12 mouse cellular contexts compared by ENCODE assay signal in genomic region chr11:114687574-114688188, GRCm38 (mm10). TPM values are rescaled to one million over a fixed set of nuclear protein-coding genes. Genes with fewer than 3 reads are reported as not detected.
DNase-seq lines count a peak whose midpoint lies in the region; ATAC-seq and TF ChIP-seq lines count a peak whose summit lies in the region.
"Had no signal": no experiment of that assay in that cellular context is flagged by ENCODE, and none has a peak within 500 bp of the region (broad histone marks: within the 10 kb centered on the region; RNA-seq: fewer than 3 reads in every experiment).

No protein-coding gene starts in this region.

- H3K27me3 ChIP-seq in hindbrain, embryonic 11.5 days (ENCODE audit: control insufficient read depth, insufficient read depth, low read length): no peaks in the 10 kb centered on the region
- H3K27me3 ChIP-seq in hindbrain, embryonic 14.5 days (ENCODE audit: control insufficient read depth, insufficient read depth, low read length): no peaks in the 10 kb centered on the region
- H3K27me3 ChIP-seq in neural tube, embryonic 13.5 days: no peaks in the 10 kb centered on the region
- H3K27me3 ChIP-seq in neural tube, embryonic 15.5 days (replicated peaks): no peaks in the 10 kb centered on the region
- H3K27me3 ChIP-seq in stomach, postnatal 0 days (ENCODE audit: control insufficient read depth, insufficient read depth, low read length): no peaks in the 10 kb centered on the region
- H3K27me3 ChIP-seq: heart, embryonic 12.5 days; neural tube, embryonic 12.5 days had no signal

- TF ChIP-seq POLR2A in embryonic fibroblast, embryonic 13.5 days (IDR thresholded peaks at IDR 0.05; ENCODE audit: low read depth, low read length): no peak

- WGBS in hindbrain, embryonic 11.5 days: 45% methylated on average over 9 of the region's 10 CpGs
- 54% methylated on average over 10 of the region's 10 CpGs for WGBS in hindbrain, embryonic 14.5 days
- 56% methylated on average over 9 of the region's 10 CpGs for WGBS in neural tube, embryonic 13.5 days
- WGBS in neural tube, embryonic 15.5 days: 52% methylated on average over 9 of the region's 10 CpGs
- 22% methylated on average over 9 of the region's 10 CpGs for WGBS in stomach, postnatal 0 days

- no peak for TF ChIP-seq CTCF in embryonic fibroblast, embryonic 13.5 days (IDR thresholded peaks at IDR 0.05; ENCODE audit: borderline replicate concordance, insufficient read depth, low read length)
- no peak for TF ChIP-seq CTCF in stomach, postnatal 0 days (IDR thresholded peaks at IDR 0.05; ENCODE audit: low read depth)

- H3K4me1 ChIP-seq in hindbrain, embryonic 11.5 days (replicated peaks; ENCODE audit: control insufficient read depth, insufficient read depth, low read length): 0 out of 2 replicates have a peak, but pooled peaks cover 2% of the 10 kb centered on the region
- no peaks in the 10 kb centered on the region for H3K4me1 ChIP-seq in hindbrain, embryonic 14.5 days (replicated peaks; ENCODE audit: control insufficient read depth, insufficient read depth, low read length)
- peaks cover 28% of the 10 kb centered on the region for H3K4me1 ChIP-seq in neural tube, embryonic 13.5 days (replicated peaks)
- 0 out of 2 replicates have a peak, but pooled peaks cover 2% of the 10 kb centered on the region for H3K4me1 ChIP-seq in neural tube, embryonic 15.5 days
- H3K4me1 ChIP-seq in embryonic fibroblast, embryonic 13.5 days (ENCODE audit: control insufficient read depth, insufficient read depth, low read length): peaks cover 11% of the 10 kb centered on the region
- H3K4me1 ChIP-seq in stomach, postnatal 0 days (replicated peaks; ENCODE audit: control insufficient read depth, insufficient read depth): no peaks in the 10 kb centered on the region

- no peaks in the 10 kb centered on the region for H3K36me3 ChIP-seq in hindbrain, embryonic 11.5 days (ENCODE audit: control insufficient read depth, insufficient read depth, low read length)
- no peaks in the 10 kb centered on the region for H3K36me3 ChIP-seq in hindbrain, embryonic 14.5 days (replicated peaks; ENCODE audit: control insufficient read depth, insufficient read depth)
- 0 out of 2 replicates have a peak, but pooled peaks cover 6% of the 10 kb centered on the region for H3K36me3 ChIP-seq in neural tube, embryonic 13.5 days
- no peaks in the 10 kb centered on the region for H3K36me3 ChIP-seq in neural tube, embryonic 15.5 days
- H3K36me3 ChIP-seq in stomach, postnatal 0 days (ENCODE audit: control insufficient read depth, insufficient read depth, low read length): no peaks in the 10 kb centered on the region
- H3K36me3 ChIP-seq: heart, embryonic 12.5 days; neural tube, embryonic 12.5 days had no signal

- H3K9ac ChIP-seq in hindbrain, embryonic 11.5 days (ENCODE audit: low read depth, low read length): no peak overlapping the region
- no peak overlapping the region for H3K9ac ChIP-seq in hindbrain, embryonic 14.5 days
- no peak overlapping the region for H3K9ac ChIP-seq in neural tube, embryonic 13.5 days
- H3K9ac ChIP-seq in neural tube, embryonic 15.5 days (replicated peaks): no peak overlapping the region
- H3K9ac ChIP-seq in stomach, postnatal 0 days (ENCODE audit: low read length): no peak overlapping the region
- H3K9ac ChIP-seq: forebrain, postnatal 0 days; heart, embryonic 12.5 days; neural tube, embryonic 12.5 days had no signal

- no peak overlapping the region for H3K4me3 ChIP-seq in hindbrain, embryonic 11.5 days (ENCODE audit: low read depth, low read length)
- no peak overlapping the region for H3K4me3 ChIP-seq in hindbrain, embryonic 14.5 days (replicated peaks; ENCODE audit: low read length)
- H3K4me3 ChIP-seq in neural tube, embryonic 13.5 days: no peak overlapping the region
- H3K4me3 ChIP-seq in neural tube, embryonic 15.5 days (replicated peaks): no peak overlapping the region
- no peak overlapping the region for H3K4me3 ChIP-seq in embryonic fibroblast, embryonic 13.5 days (ENCODE audit: insufficient read depth, low read length)
- no peak overlapping the region for H3K4me3 ChIP-seq in stomach, postnatal 0 days (ENCODE audit: low read depth, low read length)
- H3K4me3 ChIP-seq: heart, embryonic 12.5 days; neural tube, embryonic 12.5 days had no signal

- no peak for DNase-seq in hindbrain, embryonic 11.5 days (ENCODE audit: low spot score)
- no peak for DNase-seq in hindbrain, embryonic 14.5 days (ENCODE audit: low spot score)
- no peak for DNase-seq in stomach, postnatal 0 days (ENCODE audit: low spot score)
- DNase-seq in gastrocnemius, postnatal 10 days: no peak
- DNase-seq: forebrain, postnatal 0 days; layer of hippocampus, adult 9-11 months; lung, postnatal 10 days had no signal

- no peak for TF ChIP-seq EP300 in stomach, postnatal 0 days (optimal IDR thresholded peaks at IDR 0.05)

- no peak overlapping the region; the same call in 1 of the 2 replicates for H3K27ac ChIP-seq in hindbrain, embryonic 11.5 days (ENCODE audit: low read depth, low read length)
- H3K27ac ChIP-seq in hindbrain, embryonic 14.5 days: no peak overlapping the region
- H3K27ac ChIP-seq in neural tube, embryonic 13.5 days (replicated peaks): peak overlapping the region; percentile 49; the same call in 1 of the 2 replicates
- H3K27ac ChIP-seq in neural tube, embryonic 15.5 days (replicated peaks): no peak overlapping the region
- peak overlapping the region; percentile 16; the same call in 1 of the 2 replicates for H3K27ac ChIP-seq in embryonic fibroblast, embryonic 13.5 days (ENCODE audit: insufficient read depth, low read length)
- H3K27ac ChIP-seq in stomach, postnatal 0 days (replicated peaks): no peak overlapping the region
- H3K27ac ChIP-seq: neural tube, embryonic 12.5 days had no signal

- no peak overlapping the region for H3K4me2 ChIP-seq in hindbrain, embryonic 11.5 days (replicated peaks; ENCODE audit: low read depth, low read length)
- H3K4me2 ChIP-seq in hindbrain, embryonic 14.5 days (replicated peaks): no peak overlapping the region
- no peak overlapping the region for H3K4me2 ChIP-seq in neural tube, embryonic 13.5 days
- H3K4me2 ChIP-seq in neural tube, embryonic 15.5 days: no peak overlapping the region
- H3K4me2 ChIP-seq in stomach, postnatal 0 days (replicated peaks; ENCODE audit: low read depth): no peak overlapping the region
- H3K4me2 ChIP-seq: heart, embryonic 12.5 days; neural tube, embryonic 12.5 days had no signal

- no peaks in the 10 kb centered on the region for H3K9me3 ChIP-seq in hindbrain, embryonic 11.5 days (ENCODE audit: control insufficient read depth, low read length)
- no peaks in the 10 kb centered on the region for H3K9me3 ChIP-seq in hindbrain, embryonic 14.5 days (ENCODE audit: control insufficient read depth, low read length)
- no peaks in the 10 kb centered on the region for H3K9me3 ChIP-seq in neural tube, embryonic 13.5 days
- H3K9me3 ChIP-seq in neural tube, embryonic 15.5 days (replicated peaks): no peaks in the 10 kb centered on the region
- no peaks in the 10 kb centered on the region for H3K9me3 ChIP-seq in stomach, postnatal 0 days (ENCODE audit: control insufficient read depth, low read length)
- H3K9me3 ChIP-seq: heart, embryonic 12.5 days; neural tube, embryonic 12.5 days had no signal

- ATAC-seq in hindbrain, embryonic 11.5 days (ENCODE audit: low FRiP score): peak; percentile 40; the same call in 1 of the 2 replicates
- ATAC-seq in hindbrain, embryonic 14.5 days (ENCODE audit: low FRiP score): no peak
- 0 out of 2 replicates have a peak, but pooled peaks have one; percentile 34 for ATAC-seq in neural tube, embryonic 13.5 days (ENCODE audit: low read depth)
- no peak for ATAC-seq in neural tube, embryonic 15.5 days (ENCODE audit: low FRiP score)
- ATAC-seq in stomach, postnatal 0 days (ENCODE audit: low FRiP score, low TSS enrichment): peak; percentile 34; the same call in 1 of the 2 replicates
- ATAC-seq: forebrain, postnatal 0 days had no signal

RNA-seq across cellular contexts. Expression of gene Ttyh2, which starts 12.4 kb away (rescaled TPM):
- polyA plus RNA-seq in hindbrain, embryonic 11.5 days (2014; fragmentation: Nextera tagmentation; extraction: Ambion mirVana): 15.3 and 16.0 TPM in 2 replicates
- polyA plus RNA-seq in hindbrain, embryonic 14.5 days (2014; fragmentation: Nextera tagmentation; extraction: Ambion mirVana): 32.0 and 35.1 TPM in 2 replicates
- 38.8 and 39.1 TPM in 2 replicates for polyA plus RNA-seq in neural tube, embryonic 13.5 days (2015; fragmentation: Nextera tagmentation; extraction: Ambion mirVana)
- 30.0 and 31.0 TPM in 2 replicates for polyA plus RNA-seq in neural tube, embryonic 15.5 days (2015; fragmentation: Nextera tagmentation; extraction: Ambion mirVana)
- polyA plus RNA-seq in embryonic fibroblast, embryonic 13.5 days (2011; ENCODE audit: insufficient read length, low read depth, missing spikeins): 26.9 and 28.0 TPM in 2 replicates
- polyA plus RNA-seq in stomach, postnatal 0 days (2015; fragmentation: Nextera tagmentation; extraction: Ambion mirVana): 12.5 and 14.7 TPM in 2 replicates
- total RNA-seq in gastrocnemius, postnatal 10 days (2021): 10 to 100 TPM; 74.5 to 75.9 TPM

RNA-seq across cellular contexts. Expression of gene Rpl38, which starts 19.4 kb away (rescaled TPM):
- polyA plus RNA-seq in hindbrain, embryonic 11.5 days (2014; fragmentation: Nextera tagmentation; extraction: Ambion mirVana): 833 and 865 TPM in 2 replicates
- polyA plus RNA-seq in hindbrain, embryonic 14.5 days (2014; fragmentation: Nextera tagmentation; extraction: Ambion mirVana): 694 and 869 TPM in 2 replicates
- polyA plus RNA-seq in neural tube, embryonic 13.5 days (2015; fragmentation: Nextera tagmentation; extraction: Ambion mirVana): 821 and 850 TPM in 2 replicates
- 804 and 844 TPM in 2 replicates for polyA plus RNA-seq in neural tube, embryonic 15.5 days (2015; fragmentation: Nextera tagmentation; extraction: Ambion mirVana)
- 1,513 and 1,676 TPM in 2 replicates for polyA plus RNA-seq in embryonic fibroblast, embryonic 13.5 days (2011; ENCODE audit: insufficient read length, low read depth, missing spikeins)
- polyA plus RNA-seq in stomach, postnatal 0 days (2015; fragmentation: Nextera tagmentation; extraction: Ambion mirVana): 1,058 and 1,265 TPM in 2 replicates
- 1,000 to 10,000 TPM in 1 of 2 experiments, 100 to 1,000 TPM in 1; 978 to 1,057 TPM for total RNA-seq in gastrocnemius, postnatal 10 days (2021)

RNA-seq across cellular contexts. Expression of gene Dnaic2, which starts 39.5 kb away (rescaled TPM):
- polyA plus RNA-seq in hindbrain, embryonic 11.5 days (2014; fragmentation: Nextera tagmentation; extraction: Ambion mirVana): 4.6 and 4.8 TPM in 2 replicates
- 1.9 and 2.5 TPM in 2 replicates for polyA plus RNA-seq in hindbrain, embryonic 14.5 days (2014; fragmentation: Nextera tagmentation; extraction: Ambion mirVana)
- 2.9 TPM in 2 replicates for polyA plus RNA-seq in neural tube, embryonic 13.5 days (2015; fragmentation: Nextera tagmentation; extraction: Ambion mirVana)
- polyA plus RNA-seq in neural tube, embryonic 15.5 days (2015; fragmentation: Nextera tagmentation; extraction: Ambion mirVana): 1.7 and 1.9 TPM in 2 replicates
- 0.61 and 0.70 TPM in 2 replicates for polyA plus RNA-seq in embryonic fibroblast, embryonic 13.5 days (2011; ENCODE audit: insufficient read length, low read depth, missing spikeins)
- polyA plus RNA-seq in stomach, postnatal 0 days (2015; fragmentation: Nextera tagmentation; extraction: Ambion mirVana): 0.35 and 0.36 TPM in 2 replicates
- total RNA-seq in gastrocnemius, postnatal 10 days (2021): 1 to 10 TPM; 1.0 to 1.1 TPM

Comparison
In these comparisons a context has a peak if more than half of its experiments do, and no peak if none do; other contexts are left out.
1. ATAC-seq: peak in hindbrain, embryonic 11.5 days (single experiment), neural tube, embryonic 13.5 days (single experiment) and stomach, postnatal 0 days (single experiment); none in hindbrain, embryonic 14.5 days (single experiment) and neural tube, embryonic 15.5 days (single experiment).
2. H3K27ac ChIP-seq: peak in neural tube, embryonic 13.5 days (single experiment) and embryonic fibroblast, embryonic 13.5 days (single experiment); none in hindbrain, embryonic 11.5 days (single experiment), hindbrain, embryonic 14.5 days (single experiment), neural tube, embryonic 15.5 days (single experiment) and stomach, postnatal 0 days (single experiment).